18 mouse cellular contexts compared by ENCODE assay signal in the genomic region with DNA sequence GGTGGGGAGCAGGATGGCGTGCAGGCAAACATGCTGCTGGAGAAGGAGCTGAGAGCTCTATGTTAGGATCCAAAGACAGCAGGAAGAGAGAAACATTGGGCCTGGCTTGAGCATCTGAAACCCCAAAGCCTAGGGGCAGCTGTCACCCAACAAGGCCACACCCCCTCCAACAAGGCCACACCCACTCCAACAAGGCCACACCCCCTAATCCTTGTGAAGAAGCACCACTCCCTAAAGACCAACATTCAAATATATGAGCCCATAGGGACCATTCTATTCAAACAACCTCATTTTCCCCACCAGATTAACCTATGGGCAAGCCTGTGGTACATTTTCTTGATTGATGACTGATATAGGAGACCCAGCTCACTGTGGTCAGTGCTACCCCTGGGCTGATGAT.
"Had no signal": no experiment of that assay in that cellular context is flagged by ENCODE, and none has a peak within 500 bp of the region (broad histone marks: within the 10 kb centered on the region; RNA-seq: fewer than 3 reads in every experiment).

No protein-coding gene starts in this region.

- ATAC-seq: midbrain, embryonic 16.5 days had no signal

- H3K9ac ChIP-seq: liver, embryonic 14.5 days; lung, embryonic 14.5 days; midbrain, embryonic 12.5 days; neural tube, embryonic 13.5 days; neural tube, embryonic 15.5 days had no signal

- H3K4me3 ChIP-seq: midbrain, embryonic 12.5 days; myocyte; neural tube, embryonic 13.5 days; neural tube, embryonic 15.5 days had no signal

- H3K27ac ChIP-seq: liver, embryonic 14.5 days; midbrain, embryonic 12.5 days; neural tube, embryonic 13.5 days; neural tube, embryonic 15.5 days had no signal

- H3K36me3 ChIP-seq: midbrain, embryonic 12.5 days; neural tube, embryonic 13.5 days; neural tube, embryonic 15.5 days had no signal

- H3K27me3 ChIP-seq: midbrain, embryonic 12.5 days; neural tube, embryonic 13.5 days; neural tube, embryonic 15.5 days had no signal

- DNase-seq: lung, adult 18-20 months; lung, embryonic 14.5 days; lung, postnatal 10 days; lung, postnatal 4 days; retina, postnatal 1 day; right cerebral cortex, adult 18-20 months; right cerebral cortex, postnatal 25 days; right cerebral cortex, postnatal 4 days; spleen, adult 18-20 months; thymus, adult 18-20 months; thymus, postnatal 14 days; thymus, postnatal 36 days had no signal

- H3K9me3 ChIP-seq: midbrain, embryonic 12.5 days; neural tube, embryonic 15.5 days had no signal

- H3K4me2 ChIP-seq: lung, embryonic 14.5 days; midbrain, embryonic 12.5 days; neural tube, embryonic 13.5 days; neural tube, embryonic 15.5 days had no signal
